Mouse (Mus musculus) Patski (cell line): Measurements from ENCODE around the gene Kdm8. TPM values are rescaled to one million over a fixed set of nuclear protein-coding genes. Genes with fewer than 3 reads are reported as not detected.

Source experiments
- ATAC-seq: fragments of 100-300 bp; one replicate; pipeline ENCODE4 v1.8.0; 2021
- CTCF ChIA-PET: fragments of 350-600 bp; sonication (Branson Sonifier 250); formaldehyde crosslinking; loops from one replicate; lab custom pipeline; 2022; ENCODE audit warnings: inconsistent platforms; lab: Charles Lee
- POLR2A ChIA-PET: fragments of 350-600 bp; sonication (Branson Sonifier 250); formaldehyde crosslinking; loops from one replicate; lab custom pipeline; 2022; ENCODE audit warnings: antibody characterized with exemption, inconsistent platforms; lab: Charles Lee
- DNase-seq: peaks from one replicate; pipeline ENCODE4 v3.0.0-alpha.2; 2011; ENCODE audit warnings: low read depth, low spot score
- H3K27me3 ChIP-seq: fragments of 371-371 bp; one replicate; pipeline ENCODE4 v1.5.1; 2021
- CTCF ChIP-seq: fragments of 100-300 bp; IDR thresholded peaks from one replicate; pipeline ENCODE4 v1.5.1; 2021
- in situ Hi-C: fragments of 300-500 bp; cut with MboI; formaldehyde crosslinking; loops from 3 replicates; pipeline ENCODE4 v1.11.1; 2018; ENCODE audit warnings: low pct_unique_long_range_greater_than_20kb, mixed read lengths
- polyA plus RNA-seq: library from polyadenylated mRNA; unstranded; gene quantifications from one replicate; pipeline ENCODE4 v1.2.3, GENCODE M21; 2021

Kdm8 gene
- polyA plus RNA-seq = 1.0 TPM

GRCm38 (mm10) chr7:125444464-125445401 is at the start of gene Kdm8:
Gene Kdm8, plus strand, starts transcription at chr7:125444676.
- ATAC-seq (peak; percentile 83), DNase-seq (peak; percentile 49)
- no peaks in the 10 kb centered on the region for H3K27me3 ChIP-seq
- POLR2A ChIA-PET = no interaction called here
- CTCF ChIA-PET = interaction anchor here (1.3 kb wide), 1 partner anchor 15 kb away, joined by 5 read pairs; no protein-coding TSS in a partner anchor
- in situ Hi-C loops = no loop called here
- TF ChIP-seq CTCF = no peak

GRCm38 (mm10) chr7:125398116-125398515 is 46.4 kb upstream of the Kdm8 start:
- no peaks in the 10 kb centered on the region for H3K27me3 ChIP-seq
- ATAC-seq (no peak), DNase-seq (no peak)
- in situ Hi-C loops = loop anchor here (10.0 to 25.0 kb wide), 4 partner anchors 1011 to 1861 kb away; no protein-coding TSS in a partner anchor
- CTCF ChIA-PET = no interaction called here
- POLR2A ChIA-PET = no interaction called here
- no peak for TF ChIP-seq CTCF

GRCm38 (mm10) chr7:125398687-125399086 is 45.8 kb upstream of the Kdm8 start:
- no peak for TF ChIP-seq CTCF
- in situ Hi-C loops = loop anchor here (10.0 to 25.0 kb wide), 4 partner anchors 1011 to 1861 kb away; no protein-coding TSS in a partner anchor

GRCm38 (mm10) chr7:125407136-125407535 is 37.3 kb upstream of the Kdm8 start:
- CTCF ChIA-PET = no interaction called here

More at GRCm38 (mm10) chr7:125398687-125399086, 45.8 kb upstream of the Kdm8 start:
- ATAC-seq (no peak), DNase-seq (no peak)
- no peaks in the 10 kb centered on the region for H3K27me3 ChIP-seq
- POLR2A ChIA-PET = no interaction called here
- CTCF ChIA-PET = no interaction called here

GRCm38 (mm10) chr7:125415087-125415486 is 29.4 kb upstream of the Kdm8 start:
- TF ChIP-seq CTCF = no peak
- CTCF ChIA-PET = interaction anchor here (1.4 kb wide), 1 partner anchor 57 kb away, joined by 4 read pairs; no protein-coding TSS in a partner anchor
- no peak for DNase-seq
- H3K27me3 ChIP-seq = no peaks in the 10 kb centered on the region
- ATAC-seq = no peak
- in situ Hi-C loops = no loop called here
- POLR2A ChIA-PET = no interaction called here

More at GRCm38 (mm10) chr7:125407136-125407535, 37.3 kb upstream of the Kdm8 start:
- ATAC-seq (no peak), DNase-seq (no peak)
- in situ Hi-C loops = no loop called here
- H3K27me3 ChIP-seq = no peaks in the 10 kb centered on the region
- POLR2A ChIA-PET = no interaction called here
- no peak for TF ChIP-seq CTCF

- ChIA-PET CTCF (interaction anchor here (1.4 kb wide), 1 partner anchor 56 kb away, joined by 4 read pairs; no protein-coding TSS in a partner anchor), POLR2A (no interaction called here)
- DNase-seq (no peak), ATAC-seq (no peak)
- H3K27me3 ChIP-seq = no peaks in the 10 kb centered on the region
- in situ Hi-C loops = no loop called here
- no peak for TF ChIP-seq CTCF
Observed at GRCm38 (mm10) chr7:125415776-125416175, 28.7 kb upstream of the Kdm8 start.

- POLR2A ChIA-PET = no interaction called here
Observed at GRCm38 (mm10) chr7:125416762-125417161, 27.7 kb upstream of the Kdm8 start.

GRCm38 (mm10) chr7:125418413-125418812 is 26.1 kb upstream of the Kdm8 start:
- ATAC-seq (no peak), DNase-seq (no peak)
- ChIA-PET POLR2A (no interaction called here), CTCF (no interaction called here)
- in situ Hi-C loops = no loop called here
- no peak for TF ChIP-seq CTCF
- H3K27me3 ChIP-seq = no peaks in the 10 kb centered on the region

More at GRCm38 (mm10) chr7:125416762-125417161, 27.7 kb upstream of the Kdm8 start:
- no peaks in the 10 kb centered on the region for H3K27me3 ChIP-seq
- in situ Hi-C loops = no loop called here
- CTCF ChIA-PET = no interaction called here
- no peak for ATAC-seq
- TF ChIP-seq CTCF = no peak
- DNase-seq = no peak

- ATAC-seq (no peak), DNase-seq (no peak)
- CTCF ChIA-PET = interaction anchor here (0.8 to 1.5 kb wide), 5 partner anchors 11 to 190 kb away, joined by 3 to 5 read pairs (median 3); no protein-coding TSS in a partner anchor
- TF ChIP-seq CTCF = peak; percentile 73
- POLR2A ChIA-PET = interaction anchor here (1.3 kb wide), 1 partner anchor 161 kb away, joined by 4 read pairs; no protein-coding TSS in a partner anchor
- H3K27me3 ChIP-seq = no peaks in the 10 kb centered on the region
- in situ Hi-C loops = no loop called here
Observed at GRCm38 (mm10) chr7:125420190-125420589, 24.3 kb upstream of the Kdm8 start.

- no peaks in the 10 kb centered on the region for H3K27me3 ChIP-seq
- no peak for DNase-seq
- no peak for TF ChIP-seq CTCF
- in situ Hi-C loops = no loop called here
- no peak for ATAC-seq
- ChIA-PET POLR2A (no interaction called here), CTCF (interaction anchor here (1.3 kb wide), 1 partner anchor 10 kb away, joined by 3 read pairs; no protein-coding TSS in a partner anchor)
Observed at GRCm38 (mm10) chr7:125421911-125422310, 22.6 kb upstream of the Kdm8 start.

GRCm38 (mm10) chr7:125423056-125423455 is 21.4 kb upstream of the Kdm8 start:
- no peak for TF ChIP-seq CTCF
- in situ Hi-C loops = no loop called here
- no peaks in the 10 kb centered on the region for H3K27me3 ChIP-seq
- POLR2A ChIA-PET = interaction anchor here (0.6 to 1.0 kb wide), 2 partner anchors 14 to 83 kb away, joined by 3 to 4 read pairs; no protein-coding TSS in a partner anchor
- ATAC-seq = no peak
- CTCF ChIA-PET = no interaction called here
- no peak for DNase-seq
